Mouse (Mus musculus): ENCODE measurements around the gene Angptl7. TPM values are rescaled to one million over a fixed set of nuclear protein-coding genes. Genes with fewer than 3 reads are reported as not detected.

The Angptl7 gene
- polyA plus RNA-seq (2012; rRNA removed) = 1.3 and 3.6 TPM in 2 replicates

DNA sequence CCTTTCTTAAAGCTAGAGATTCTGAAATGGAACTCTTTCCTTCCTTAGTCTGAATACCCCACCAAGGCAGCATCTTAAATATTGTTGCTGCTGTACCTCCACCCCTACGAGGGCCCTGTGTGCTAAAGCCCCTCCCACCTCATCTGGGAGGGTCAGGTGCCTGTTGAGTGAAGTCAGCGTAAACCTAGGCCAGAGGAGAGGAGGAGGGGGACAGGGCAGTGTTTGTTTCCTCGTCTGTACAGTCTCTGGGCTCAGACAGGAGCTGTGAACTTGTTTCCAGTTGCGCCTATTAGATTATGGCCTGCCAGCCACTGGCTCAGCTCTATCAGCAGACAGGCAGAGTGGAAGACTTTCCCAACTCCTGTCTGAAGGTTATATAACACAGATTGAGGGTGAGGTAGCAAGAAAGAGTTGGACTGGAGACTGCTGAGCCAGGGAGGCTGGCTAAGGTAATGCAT, at the start of gene Angptl7:
Gene Angptl7, minus strand, starts transcription at position 51 of the 458 bp plus-strand sequence.
- Histone ChIP-seq H3K27ac (ENCODE audit: insufficient read depth, low read length) (no peak within 1 kb of the TSS), H3K36me3 (ENCODE audit: control insufficient read depth, insufficient read depth, low read length) (peaks cover 21% of the 10 kb centered on the region), H3K4me3 (ENCODE audit: extremely low read depth, insufficient read depth, insufficient read length) (no peak within 1 kb of the TSS), H3K27me3 (ENCODE audit: control insufficient read depth, insufficient read depth, low read length) (no peaks in the 10 kb centered on the region), H3K4me1 (ENCODE audit: control insufficient read depth, insufficient read depth, insufficient read length) (no peaks in the 10 kb centered on the region)
- WGBS = 78% methylated on average over 4 of the region's 4 CpGs
- no peak for DNase-seq (ENCODE audit: low read depth in 1 of 2, low spot score in 2 of 2)
- TF ChIP-seq CTCF (IDR thresholded peaks at IDR 0.05; ENCODE audit: extremely low read depth, insufficient read depth, insufficient read length, insufficient replicate concordance) (no peak), POLR2A (IDR thresholded peaks at IDR 0.05; ENCODE audit: low read depth, low read length) (no peak)

DNA sequence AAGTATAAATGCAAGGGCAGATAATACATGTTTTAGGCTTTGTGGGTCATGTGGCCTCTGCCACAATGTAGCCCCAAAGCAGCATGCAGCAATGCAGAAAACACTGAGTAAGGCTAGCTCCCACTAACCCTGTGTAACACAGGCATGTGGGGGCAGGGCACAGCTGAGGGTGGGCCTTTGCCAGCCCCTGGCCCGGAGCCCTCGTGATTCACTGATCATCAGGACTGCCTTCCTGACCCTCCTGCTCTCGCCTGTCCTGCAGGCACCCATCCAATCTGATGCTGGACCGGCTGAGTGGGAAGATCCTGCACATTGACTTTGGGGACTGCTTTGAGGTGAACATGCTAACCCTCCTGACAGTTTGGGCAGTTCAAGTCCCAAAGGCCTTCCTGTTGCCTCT, 48.8 kb upstream of the Angptl7 start:
- TF ChIP-seq CTCF (IDR thresholded peaks at IDR 0.05; ENCODE audit: extremely low read depth, insufficient read depth, insufficient read length, insufficient replicate concordance) = no peak
- no peak for TF ChIP-seq POLR2A (IDR thresholded peaks at IDR 0.05; ENCODE audit: low read depth, low read length)
- H3K4me3 ChIP-seq (ENCODE audit: extremely low read depth, insufficient read depth, insufficient read length) = no peak overlapping the region

DNA sequence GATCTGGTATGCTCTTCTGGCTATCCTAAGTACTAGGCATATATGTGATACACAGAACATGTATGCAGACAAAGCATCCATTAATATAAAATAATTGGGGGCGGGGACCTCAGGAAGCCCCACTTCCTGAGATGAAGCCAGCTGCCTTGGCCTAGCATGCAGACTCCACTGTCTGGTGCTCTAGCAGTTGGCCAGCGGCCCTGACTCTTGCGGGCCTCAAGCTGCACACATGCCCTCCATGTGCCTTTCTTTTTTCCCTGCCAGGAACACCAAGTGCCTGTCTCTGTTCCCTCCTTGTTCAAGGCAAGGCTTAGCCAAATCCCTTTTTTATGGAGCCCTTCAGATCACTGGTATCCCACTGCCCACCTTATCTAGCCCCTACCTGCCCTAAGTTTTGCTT, 35.6 kb upstream of the Angptl7 start:
- Histone ChIP-seq H3K27ac (ENCODE audit: insufficient read depth, low read length) (no peak overlapping the region), H3K4me1 (ENCODE audit: control insufficient read depth, insufficient read depth, insufficient read length) (no peaks in the 10 kb centered on the region), H3K4me3 (ENCODE audit: extremely low read depth, insufficient read depth, insufficient read length) (no peak overlapping the region), H3K36me3 (ENCODE audit: control insufficient read depth, insufficient read depth, low read length) (peaks cover 48% of the 10 kb centered on the region), H3K27me3 (ENCODE audit: control insufficient read depth, insufficient read depth, low read length) (no peaks in the 10 kb centered on the region)
- DNase-seq (ENCODE audit: low read depth in 1 of 2, low spot score in 2 of 2) = no peak
- 88% methylated on average over 3 of the region's 3 CpGs for WGBS
- TF ChIP-seq CTCF (IDR thresholded peaks at IDR 0.05; ENCODE audit: extremely low read depth, insufficient read depth, insufficient read length, insufficient replicate concordance) = no peak
- no peak for TF ChIP-seq POLR2A (IDR thresholded peaks at IDR 0.05; ENCODE audit: low read depth, low read length)

More for the DNA sequence above, 48.8 kb upstream of the Angptl7 start:
- no peaks in the 10 kb centered on the region for H3K27me3 ChIP-seq (ENCODE audit: control insufficient read depth, insufficient read depth, low read length)
- peaks cover 34% of the 10 kb centered on the region for H3K36me3 ChIP-seq (ENCODE audit: control insufficient read depth, insufficient read depth, low read length)
- WGBS = 96% methylated on average over 4 of the region's 4 CpGs
- no peak for DNase-seq (ENCODE audit: low read depth in 1 of 2, low spot score in 2 of 2)
- no peak overlapping the region for H3K27ac ChIP-seq (ENCODE audit: insufficient read depth, low read length)
- H3K4me1 ChIP-seq (ENCODE audit: control insufficient read depth, insufficient read depth, insufficient read length) = no peaks in the 10 kb centered on the region

DNA sequence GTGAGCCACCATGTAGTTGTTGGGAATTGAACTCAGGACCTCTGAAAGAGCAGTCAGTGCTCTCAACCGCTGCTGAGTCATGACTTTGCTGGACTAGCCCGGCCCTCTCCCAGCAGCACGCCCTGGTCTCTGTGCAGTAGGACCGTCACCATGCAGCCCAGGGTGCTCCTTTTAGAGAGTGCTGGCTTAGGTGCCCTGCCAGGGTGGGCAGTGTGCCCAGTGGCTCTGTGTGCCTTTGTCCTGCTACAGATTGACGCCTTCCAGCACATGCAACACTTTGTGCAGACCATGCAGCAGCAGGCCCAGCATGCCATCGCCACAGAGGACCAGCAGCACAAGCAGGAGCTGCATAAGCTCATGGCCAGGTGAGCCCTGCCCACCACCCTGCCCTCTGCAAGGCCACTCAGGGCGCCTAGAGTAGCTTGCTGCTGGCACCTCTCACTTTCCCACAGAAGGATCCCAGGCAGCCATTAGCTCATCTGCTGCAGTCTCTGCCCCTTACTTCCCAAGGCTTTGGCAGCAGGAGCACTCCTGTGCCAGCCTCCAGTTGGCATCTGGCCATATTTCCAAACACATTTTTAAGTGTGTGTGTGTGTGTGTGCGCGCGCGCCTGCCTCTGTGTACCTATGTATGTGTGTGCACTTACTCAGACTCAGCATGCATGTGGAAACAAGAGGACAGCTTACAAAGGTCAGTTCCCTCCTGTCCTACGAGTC, 33.5 kb upstream of the Angptl7 start:
- Histone ChIP-seq H3K4me3 (ENCODE audit: extremely low read depth, insufficient read depth, insufficient read length) (no peak overlapping the region), H3K4me1 (ENCODE audit: control insufficient read depth, insufficient read depth, insufficient read length) (no peaks in the 10 kb centered on the region), H3K36me3 (ENCODE audit: control insufficient read depth, insufficient read depth, low read length) (peaks cover 39% of the 10 kb centered on the region), H3K27me3 (ENCODE audit: control insufficient read depth, insufficient read depth, low read length) (no peaks in the 10 kb centered on the region), H3K27ac (ENCODE audit: insufficient read depth, low read length) (no peak overlapping the region)
- no peak for TF ChIP-seq POLR2A (IDR thresholded peaks at IDR 0.05; ENCODE audit: low read depth, low read length)
- no peak for TF ChIP-seq CTCF (IDR thresholded peaks at IDR 0.05; ENCODE audit: extremely low read depth, insufficient read depth, insufficient read length, insufficient replicate concordance)
- WGBS = 96% methylated on average over 12 of the region's 12 CpGs
- no peak for DNase-seq (ENCODE audit: low read depth in 1 of 2, low spot score in 2 of 2)

DNA sequence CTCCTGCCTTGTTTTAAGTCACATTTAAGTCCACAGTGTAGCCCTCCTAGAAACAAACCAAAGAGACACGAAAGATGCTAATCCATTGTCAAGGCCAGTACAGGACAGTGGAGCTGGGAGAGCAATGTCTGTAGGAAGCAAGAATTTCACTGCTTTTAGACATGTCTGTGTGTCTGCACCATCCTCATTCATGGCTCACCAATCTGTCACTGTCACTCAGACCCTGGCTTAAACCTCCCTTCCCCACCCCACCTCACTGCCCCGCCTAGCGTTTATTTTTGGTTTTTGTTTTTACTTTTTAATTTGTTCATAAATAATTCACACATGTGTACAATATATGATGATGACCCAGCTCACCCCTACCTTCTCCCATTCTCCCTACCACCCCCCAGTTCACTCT, 32.3 kb upstream of the Angptl7 start:
- WGBS = 92% methylated on average over 3 of the region's 3 CpGs
- Histone ChIP-seq H3K4me3 (ENCODE audit: extremely low read depth, insufficient read depth, insufficient read length) (no peak overlapping the region), H3K27ac (ENCODE audit: insufficient read depth, low read length) (no peak overlapping the region), H3K4me1 (ENCODE audit: control insufficient read depth, insufficient read depth, insufficient read length) (no peaks in the 10 kb centered on the region), H3K27me3 (ENCODE audit: control insufficient read depth, insufficient read depth, low read length) (no peaks in the 10 kb centered on the region), H3K36me3 (ENCODE audit: control insufficient read depth, insufficient read depth, low read length) (peaks cover 33% of the 10 kb centered on the region)
- DNase-seq (ENCODE audit: low read depth in 1 of 2, low spot score in 2 of 2) = no peak
- TF ChIP-seq CTCF (IDR thresholded peaks at IDR 0.05; ENCODE audit: extremely low read depth, insufficient read depth, insufficient read length, insufficient replicate concordance) = no peak
- TF ChIP-seq POLR2A (IDR thresholded peaks at IDR 0.05; ENCODE audit: low read depth, low read length) = no peak

DNA sequence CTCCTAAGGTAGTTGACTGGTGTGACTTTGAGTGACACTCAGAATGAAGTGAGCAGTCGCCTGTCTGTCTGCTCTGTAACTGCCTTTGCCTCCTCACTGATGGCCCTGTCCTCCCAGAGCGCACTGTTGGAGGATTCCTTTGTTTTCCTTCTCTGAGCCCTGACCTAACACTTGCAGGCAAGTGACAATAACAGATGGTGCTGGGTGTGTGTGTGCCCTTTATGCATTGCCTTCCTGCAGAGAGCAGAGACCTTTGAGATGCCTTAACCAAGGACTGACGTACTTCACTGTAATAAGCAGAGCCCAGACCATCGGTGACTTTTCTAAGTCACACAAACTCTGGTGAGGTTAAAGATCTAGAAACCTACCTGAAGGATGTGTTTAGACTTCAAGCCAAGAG, 31.1 kb upstream of the Angptl7 start:
- WGBS = 96% methylated on average over 4 of the region's 4 CpGs
- Histone ChIP-seq H3K27ac (ENCODE audit: insufficient read depth, low read length) (no peak overlapping the region), H3K27me3 (ENCODE audit: control insufficient read depth, insufficient read depth, low read length) (no peaks in the 10 kb centered on the region), H3K4me1 (ENCODE audit: control insufficient read depth, insufficient read depth, insufficient read length) (no peaks in the 10 kb centered on the region), H3K4me3 (ENCODE audit: extremely low read depth, insufficient read depth, insufficient read length) (no peak overlapping the region), H3K36me3 (ENCODE audit: control insufficient read depth, insufficient read depth, low read length) (peaks cover 36% of the 10 kb centered on the region)
- TF ChIP-seq CTCF (IDR thresholded peaks at IDR 0.05; ENCODE audit: extremely low read depth, insufficient read depth, insufficient read length, insufficient replicate concordance) = no peak
- no peak for TF ChIP-seq POLR2A (IDR thresholded peaks at IDR 0.05; ENCODE audit: low read depth, low read length)
- DNase-seq (ENCODE audit: low read depth in 1 of 2, low spot score in 2 of 2) = no peak

DNA sequence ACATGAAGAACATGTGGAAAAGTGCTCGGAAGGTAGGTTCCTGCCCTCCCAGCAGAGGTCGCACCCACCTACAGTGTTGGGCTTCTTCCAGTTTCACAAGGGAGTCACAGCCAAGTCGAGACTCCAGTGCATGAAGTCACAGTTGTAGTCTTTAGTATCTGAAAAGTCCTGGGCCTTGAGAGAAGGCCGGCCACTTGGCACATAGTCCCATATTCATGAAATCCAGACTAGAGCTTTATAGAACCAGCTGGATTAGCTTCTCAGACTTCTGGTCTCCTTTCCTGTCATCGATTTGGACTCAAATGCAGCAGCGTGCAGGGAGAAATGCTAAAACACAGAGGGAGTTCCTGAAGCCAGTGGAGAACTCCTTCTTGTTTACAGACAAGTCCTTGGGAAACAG, 30.5 kb upstream of the Angptl7 start:
- Histone ChIP-seq H3K27me3 (ENCODE audit: control insufficient read depth, insufficient read depth, low read length) (no peaks in the 10 kb centered on the region), H3K4me1 (ENCODE audit: control insufficient read depth, insufficient read depth, insufficient read length) (no peaks in the 10 kb centered on the region), H3K27ac (ENCODE audit: insufficient read depth, low read length) (no peak overlapping the region), H3K36me3 (ENCODE audit: control insufficient read depth, insufficient read depth, low read length) (peaks cover 39% of the 10 kb centered on the region), H3K4me3 (ENCODE audit: extremely low read depth, insufficient read depth, insufficient read length) (no peak overlapping the region)
- WGBS = 92% methylated on average over 6 of the region's 6 CpGs
- DNase-seq (ENCODE audit: low read depth in 1 of 2, low spot score in 2 of 2) = no peak
- no peak for TF ChIP-seq POLR2A (IDR thresholded peaks at IDR 0.05; ENCODE audit: low read depth, low read length)
- no peak for TF ChIP-seq CTCF (IDR thresholded peaks at IDR 0.05; ENCODE audit: extremely low read depth, insufficient read depth, insufficient read length, insufficient replicate concordance)

All from spleen, adult 2 months (tissue).